Mouse (Mus musculus): ENCODE measurements around the gene Cacna2d2. TPM values are rescaled to one million over a fixed set of nuclear protein-coding genes. Genes with fewer than 3 reads are reported as not detected.

The Cacna2d2 gene
- polyA plus RNA-seq, 1 experiment: not detected

GRCm38 (mm10) chr9:107448805-107449517, 49.5 kb downstream of the Cacna2d2 start:
- no peak for TF ChIP-seq CTCF (IDR thresholded peaks at IDR 0.05; ENCODE audit: borderline replicate concordance, insufficient read depth, low read length)
- H3K4me1 ChIP-seq (ENCODE audit: control insufficient read depth, insufficient read depth, low read length): no peaks in the 10 kb centered on the region
- H3K4me3 ChIP-seq (ENCODE audit: insufficient read depth, low read length): no peak overlapping the region
- H3K27ac ChIP-seq (ENCODE audit: insufficient read depth, low read length): no peak overlapping the region

- no peak for TF ChIP-seq POLR2A (IDR thresholded peaks at IDR 0.05; ENCODE audit: low read depth, low read length)
- no peak for TF ChIP-seq CTCF (IDR thresholded peaks at IDR 0.05; ENCODE audit: borderline replicate concordance, insufficient read depth, low read length)
Observed at GRCm38 (mm10) chr9:107451400-107451799, 52.0 kb downstream of the Cacna2d2 start.

GRCm38 (mm10) chr9:107451891-107452521, 52.6 kb downstream of the Cacna2d2 start:
- TF ChIP-seq CTCF (IDR thresholded peaks at IDR 0.05; ENCODE audit: borderline replicate concordance, insufficient read depth, low read length) (no peak), POLR2A (IDR thresholded peaks at IDR 0.05; ENCODE audit: low read depth, low read length) (no peak)
- Histone ChIP-seq H3K27ac (ENCODE audit: insufficient read depth, low read length) (no peak overlapping the region), H3K4me1 (ENCODE audit: control insufficient read depth, insufficient read depth, low read length) (no peaks in the 10 kb centered on the region), H3K4me3 (ENCODE audit: insufficient read depth, low read length) (no peak overlapping the region)

More at GRCm38 (mm10) chr9:107451400-107451799, 52.0 kb downstream of the Cacna2d2 start:
- Histone ChIP-seq H3K4me1 (ENCODE audit: control insufficient read depth, insufficient read depth, low read length) (no peaks in the 10 kb centered on the region), H3K4me3 (ENCODE audit: insufficient read depth, low read length) (no peak overlapping the region), H3K27ac (ENCODE audit: insufficient read depth, low read length) (no peak overlapping the region)

- H3K4me3 ChIP-seq (ENCODE audit: insufficient read depth, low read length): no peak overlapping the region
- no peak overlapping the region for H3K27ac ChIP-seq (ENCODE audit: insufficient read depth, low read length)
- no peaks in the 10 kb centered on the region for H3K4me1 ChIP-seq (ENCODE audit: control insufficient read depth, insufficient read depth, low read length)
- TF ChIP-seq CTCF (IDR thresholded peaks at IDR 0.05; ENCODE audit: borderline replicate concordance, insufficient read depth, low read length): peak; percentile 18; the same call in 1 of the 2 replicates
- no peak for TF ChIP-seq POLR2A (IDR thresholded peaks at IDR 0.05; ENCODE audit: low read depth, low read length)
Observed at GRCm38 (mm10) chr9:107452552-107452951, 53.1 kb downstream of the Cacna2d2 start.

DNA sequence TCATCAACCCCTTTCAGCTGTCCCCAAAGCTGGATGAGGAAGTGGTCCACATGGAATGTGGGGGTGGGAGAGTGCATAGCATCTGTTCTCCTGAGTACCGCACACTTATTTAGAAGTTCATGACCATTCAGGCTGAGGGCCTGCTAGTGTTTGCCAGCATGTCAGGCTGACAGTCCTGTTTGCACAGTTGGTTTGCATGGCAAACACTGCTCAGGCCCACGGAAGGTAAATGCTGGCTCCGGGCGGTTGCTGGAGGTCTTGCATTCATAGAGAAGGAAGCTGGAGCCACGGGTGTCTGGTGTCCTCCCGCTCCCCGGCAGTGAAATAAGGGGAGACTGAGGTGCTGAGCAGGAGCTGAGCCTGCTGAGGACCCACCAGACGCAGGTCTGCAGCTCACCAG, 53.7 kb downstream of the Cacna2d2 start:
- Histone ChIP-seq H3K27ac (ENCODE audit: insufficient read depth, low read length) (no peak overlapping the region), H3K4me3 (ENCODE audit: insufficient read depth, low read length) (no peak overlapping the region), H3K4me1 (ENCODE audit: control insufficient read depth, insufficient read depth, low read length) (no peaks in the 10 kb centered on the region)
- TF ChIP-seq CTCF (IDR thresholded peaks at IDR 0.05; ENCODE audit: borderline replicate concordance, insufficient read depth, low read length) (no peak), POLR2A (IDR thresholded peaks at IDR 0.05; ENCODE audit: low read depth, low read length) (no peak)

DNA sequence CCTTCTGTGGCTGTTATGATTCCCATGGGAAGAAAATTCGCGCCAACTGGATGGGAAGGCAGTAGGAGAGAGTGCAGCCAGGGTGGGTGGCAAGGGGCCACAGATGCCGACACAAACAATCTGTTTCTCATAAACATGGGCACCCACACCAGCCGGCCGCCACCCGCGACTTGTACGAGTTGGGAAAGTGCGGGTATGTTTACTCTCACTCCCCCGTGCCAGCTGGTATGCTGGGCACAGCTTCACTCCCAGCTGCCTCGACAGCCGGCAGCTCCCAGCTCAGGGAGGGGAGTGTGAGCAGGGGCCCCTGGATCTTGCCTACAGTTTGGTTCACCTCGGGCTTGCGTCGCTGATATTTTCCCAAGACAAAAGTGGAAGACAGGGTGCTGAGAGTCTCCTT, 57.3 kb downstream of the Cacna2d2 start:
- Histone ChIP-seq H3K27ac (ENCODE audit: insufficient read depth, low read length) (no peak overlapping the region), H3K4me3 (ENCODE audit: insufficient read depth, low read length) (no peak overlapping the region), H3K4me1 (ENCODE audit: control insufficient read depth, insufficient read depth, low read length) (no peaks in the 10 kb centered on the region)
- TF ChIP-seq CTCF (IDR thresholded peaks at IDR 0.05; ENCODE audit: borderline replicate concordance, insufficient read depth, low read length) (no peak), POLR2A (IDR thresholded peaks at IDR 0.05; ENCODE audit: low read depth, low read length) (no peak)

DNA sequence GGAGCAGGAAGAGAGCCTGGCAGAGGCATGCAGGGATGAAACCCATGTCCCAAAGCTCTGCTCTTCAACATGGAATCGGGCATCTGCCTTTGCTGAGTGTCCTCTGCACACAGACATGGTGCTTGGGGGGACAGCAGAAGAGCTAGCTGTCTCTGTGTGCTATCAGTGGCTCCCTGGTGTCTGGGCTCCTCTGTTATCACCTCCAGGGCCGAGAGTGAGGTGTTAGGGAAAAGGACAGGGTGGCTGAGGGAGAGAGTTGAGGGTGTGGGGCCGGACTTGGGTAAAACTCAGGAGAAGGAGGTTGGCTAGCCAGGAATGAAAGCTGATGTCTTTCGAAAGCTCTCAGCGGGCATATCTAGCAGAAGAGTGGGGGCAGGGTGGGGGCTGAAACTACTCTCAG, 63.5 kb downstream of the Cacna2d2 start:
- Histone ChIP-seq H3K4me1 (ENCODE audit: control insufficient read depth, insufficient read depth, low read length) (no peaks in the 10 kb centered on the region), H3K27ac (ENCODE audit: insufficient read depth, low read length) (no peak overlapping the region), H3K4me3 (ENCODE audit: insufficient read depth, low read length) (no peak overlapping the region)
- no peak for TF ChIP-seq CTCF (IDR thresholded peaks at IDR 0.05; ENCODE audit: borderline replicate concordance, insufficient read depth, low read length)
- no peak for TF ChIP-seq POLR2A (IDR thresholded peaks at IDR 0.05; ENCODE audit: low read depth, low read length)

DNA sequence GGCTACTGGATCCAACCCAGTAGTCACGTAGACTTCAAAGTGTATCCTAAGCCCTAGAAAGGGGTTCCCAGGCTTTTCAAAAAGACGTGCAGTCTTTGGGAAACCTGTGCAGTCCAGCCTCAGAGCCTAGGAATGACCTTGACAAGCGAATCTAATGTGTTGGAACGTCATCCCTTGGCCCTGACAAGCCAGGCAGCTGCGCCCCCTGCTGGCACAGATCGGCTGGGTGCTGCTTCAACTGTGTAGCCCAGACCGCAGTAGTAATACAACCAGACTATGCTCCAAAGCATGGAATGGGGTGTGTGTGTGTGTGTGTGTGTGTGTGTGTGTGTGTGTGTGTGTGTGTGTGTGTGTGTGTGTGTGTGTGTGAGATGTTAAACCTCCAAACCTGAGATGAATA, 64.1 kb downstream of the Cacna2d2 start:
- H3K4me3 ChIP-seq (ENCODE audit: insufficient read depth, low read length): no peak overlapping the region
- no peak for TF ChIP-seq POLR2A (IDR thresholded peaks at IDR 0.05; ENCODE audit: low read depth, low read length)
- TF ChIP-seq CTCF (IDR thresholded peaks at IDR 0.05; ENCODE audit: borderline replicate concordance, insufficient read depth, low read length): peak; percentile 97
- H3K27ac ChIP-seq (ENCODE audit: insufficient read depth, low read length): no peak overlapping the region
- no peaks in the 10 kb centered on the region for H3K4me1 ChIP-seq (ENCODE audit: control insufficient read depth, insufficient read depth, low read length)

DNA sequence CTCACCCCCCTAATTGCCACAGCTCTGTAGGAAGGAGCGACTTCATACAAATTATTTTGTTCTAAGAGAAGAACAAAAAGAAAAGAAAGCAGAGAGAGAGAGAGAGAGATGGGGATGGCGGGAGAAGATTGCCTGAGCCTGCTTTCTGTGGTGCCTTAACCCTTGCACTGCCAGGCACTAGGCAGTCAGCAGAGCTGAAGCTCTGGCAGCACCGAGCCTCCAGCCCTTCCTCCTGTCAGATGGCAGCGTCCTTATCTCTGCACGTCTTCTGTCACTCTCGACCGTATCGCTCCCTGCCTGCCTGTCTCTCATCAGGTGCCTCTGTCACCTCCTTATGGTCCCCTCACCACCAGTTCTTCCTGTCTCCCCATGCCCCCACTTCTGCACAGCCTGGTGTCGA, 64.7 kb downstream of the Cacna2d2 start:
- TF ChIP-seq CTCF (IDR thresholded peaks at IDR 0.05; ENCODE audit: borderline replicate concordance, insufficient read depth, low read length) (no peak), POLR2A (IDR thresholded peaks at IDR 0.05; ENCODE audit: low read depth, low read length) (no peak)
- Histone ChIP-seq H3K4me1 (ENCODE audit: control insufficient read depth, insufficient read depth, low read length) (no peaks in the 10 kb centered on the region), H3K27ac (ENCODE audit: insufficient read depth, low read length) (no peak overlapping the region), H3K4me3 (ENCODE audit: insufficient read depth, low read length) (no peak overlapping the region)

DNA sequence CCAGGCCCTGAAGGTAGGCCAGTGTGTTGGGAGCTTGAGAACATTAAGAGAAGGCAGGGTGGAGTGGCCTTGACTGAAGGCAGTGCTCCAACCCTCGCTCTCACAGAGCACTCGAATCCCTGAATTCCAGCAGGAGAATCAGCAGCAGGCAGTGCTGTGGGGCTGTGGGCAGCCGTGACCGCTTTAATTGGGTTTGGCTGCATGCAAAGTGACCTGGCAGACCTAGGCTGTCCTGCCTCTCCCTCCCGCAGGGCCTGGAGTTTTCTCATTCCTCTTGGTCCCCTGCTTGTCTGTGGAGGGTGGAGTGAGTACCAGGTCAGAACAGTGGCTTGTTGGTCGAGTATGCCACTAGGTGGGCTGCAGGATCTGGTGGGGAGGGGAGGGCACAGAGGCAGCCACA, 66.2 kb downstream of the Cacna2d2 start:
- H3K4me3 ChIP-seq (ENCODE audit: insufficient read depth, low read length): no peak overlapping the region
- TF ChIP-seq POLR2A (IDR thresholded peaks at IDR 0.05; ENCODE audit: low read depth, low read length) (no peak), CTCF (IDR thresholded peaks at IDR 0.05; ENCODE audit: borderline replicate concordance, insufficient read depth, low read length) (no peak)
- no peak overlapping the region for H3K27ac ChIP-seq (ENCODE audit: insufficient read depth, low read length)
- no peaks in the 10 kb centered on the region for H3K4me1 ChIP-seq (ENCODE audit: control insufficient read depth, insufficient read depth, low read length)

Data from embryonic fibroblast, embryonic 13.5 days (primary cell).